Mouse (Mus musculus) MEL (cell line): ENCODE measurements around the gene Scarb1. TPM values are rescaled to one million over a fixed set of nuclear protein-coding genes. Genes with fewer than 3 reads are reported as not detected.

Experiments
- DNase-seq: peaks from one replicate; pipeline ENCODE4 v3.0.0; 2011; ENCODE audit warnings: low read depth, low spot score
- H3K27ac ChIP-seq: 2 replicates; pipeline ENCODE4 v1.5.1; 2012; ENCODE audit warnings: low read depth, mild to moderate bottlenecking, control low read depth, low read length, moderate library complexity; ENCODE audit not compliant: control insufficient read depth
- H3K27me3 ChIP-seq, 2 experiments: fragments of 150-350 bp in 1 of 2; sonication (generic) in 1 of 2; 2 replicates each; pipeline ENCODE4 v1.6.1; 2012; ENCODE audit warnings: low read length in 2 of 2, mild to moderate bottlenecking in 2 of 2, improper control_type of control experiment in 1 of 2, moderate library complexity in 1 of 2; ENCODE audit not compliant: insufficient read depth in 2 of 2, control insufficient read depth in 1 of 2
- H3K36me3 ChIP-seq, 2 experiments: 2 replicates each; pipeline ENCODE4 v1.6.1; 2012 to 2014; ENCODE audit warnings: low read length in 2 of 2, improper control_type of control experiment in 1 of 2, inconsistent platforms in 1 of 2, mild to moderate bottlenecking in 1 of 2; ENCODE audit not compliant: insufficient read depth in 2 of 2, control insufficient read depth in 1 of 2
- H3K4me1 ChIP-seq, 2 experiments: fragments of 150-350 bp in 1 of 2; sonication (generic) in 1 of 2; 2 replicates each; pipeline ENCODE4 v1.6.1; 2012; ENCODE audit warnings: low read length in 2 of 2, improper control_type of control experiment in 1 of 2, mild to moderate bottlenecking in 1 of 2; ENCODE audit not compliant: insufficient read depth in 2 of 2, control insufficient read depth in 1 of 2
- H3K4me3 ChIP-seq, 2 experiments: fragments of 150-350 bp in 1 of 2; sonication (generic) in 1 of 2; 2 replicates each; pipeline ENCODE4 v1.5.1; 2012; ENCODE audit warnings: low read depth in 2 of 2, low read length in 2 of 2, mild to moderate bottlenecking in 2 of 2, moderate library complexity in 2 of 2, control low read depth in 1 of 2, improper control_type of control experiment in 1 of 2; ENCODE audit not compliant: control insufficient read depth in 1 of 2, insufficient read depth in 1 of 2
- H3K79me2 ChIP-seq: 2 replicates; pipeline ENCODE4 v1.6.1; 2012; ENCODE audit warnings: mild to moderate bottlenecking, low read length, moderate library complexity; ENCODE audit not compliant: control insufficient read depth, poor library complexity, insufficient read depth
- H3K9ac ChIP-seq: 2 replicates; pipeline ENCODE4 v1.6.1; 2012; ENCODE audit warnings: low read depth, mild to moderate bottlenecking, control low read depth, low read length, moderate library complexity; ENCODE audit not compliant: control insufficient read depth, poor library complexity, severe bottlenecking
- H3K9me3 ChIP-seq: fragments of 150-350 bp; sonication (generic); replicated peaks from 2 replicates; pipeline ENCODE4 v1.6.1; 2012; ENCODE audit warnings: mild to moderate bottlenecking, low read length, improper control_type of control experiment, moderate library complexity; ENCODE audit not compliant: insufficient read depth
- BHLHE40 ChIP-seq: IDR thresholded peaks from 2 replicates; pipeline ENCODE4 v1.6.1; 2012; ENCODE audit warnings: low read depth, mild to moderate bottlenecking, inconsistent platforms, low read length, improper control_type of control experiment, borderline replicate concordance
- CTCF ChIP-seq, 3 experiments: IDR thresholded peaks in 2 of 3; conservative IDR thresholded peaks in 1 of 3; 2 replicates each; pipeline ENCODE4 v1.5.1; 2011 to 2012; ENCODE audit warnings: low read length in 3 of 3, low read depth in 2 of 3, mild to moderate bottlenecking in 2 of 3, improper control_type of control experiment in 1 of 3, inconsistent platforms in 1 of 3, mixed read lengths in 1 of 3, moderate library complexity in 1 of 3; ENCODE audit not compliant: control insufficient read depth in 1 of 3, insufficient read depth in 1 of 3, poor library complexity in 1 of 3, severe bottlenecking in 1 of 3
- E2F4 ChIP-seq: IDR thresholded peaks from 2 replicates; pipeline ENCODE4 v1.6.1; 2011; ENCODE audit warnings: low read depth, low read length, improper control_type of control experiment, borderline replicate concordance
- EP300 ChIP-seq, 2 experiments: IDR thresholded peaks; 2 replicates each; pipeline ENCODE4 v1.6.1; 2011; ENCODE audit warnings: improper control_type of control experiment in 2 of 2, low read length in 2 of 2, low read depth in 1 of 2, mild to moderate bottlenecking in 1 of 2
- GATA1 ChIP-seq: IDR thresholded peaks from 2 replicates; pipeline ENCODE4 v1.6.1; 2011; ENCODE audit warnings: low read depth, low read length, improper control_type of control experiment
- JUND ChIP-seq: IDR thresholded peaks from 2 replicates; pipeline ENCODE4 v1.6.1; 2011; ENCODE audit warnings: low read depth, mild to moderate bottlenecking, improper control_type of control experiment, low read length
- MAFK ChIP-seq: IDR thresholded peaks from 2 replicates; pipeline ENCODE4 v1.6.1; 2011; ENCODE audit warnings: low read depth, mild to moderate bottlenecking, low read length, improper control_type of control experiment, borderline replicate concordance
- MAX ChIP-seq: IDR thresholded peaks from 2 replicates; pipeline ENCODE4 v1.6.1; 2011; ENCODE audit warnings: low read length, improper control_type of control experiment
- MAZ ChIP-seq: IDR thresholded peaks from 2 replicates; pipeline ENCODE4 v1.6.1; 2012; ENCODE audit warnings: low read depth, mild to moderate bottlenecking, inconsistent platforms, low read length, improper control_type of control experiment
- MEF2A ChIP-seq: IDR thresholded peaks from 2 replicates; pipeline ENCODE4 v1.6.1; 2014; ENCODE audit warnings: low read depth, mild to moderate bottlenecking, inconsistent platforms, low read length, improper control_type of control experiment; ENCODE audit not compliant: poor library complexity, insufficient replicate concordance, severe bottlenecking; ENCODE audit errors: extremely low read depth
- MXI1 ChIP-seq: IDR thresholded peaks from 2 replicates; pipeline ENCODE4 v1.6.1; 2011; ENCODE audit warnings: mild to moderate bottlenecking, low read depth, low read length, improper control_type of control experiment
- MYB ChIP-seq: IDR thresholded peaks from 2 replicates; pipeline ENCODE4 v1.6.1; 2011; ENCODE audit warnings: mild to moderate bottlenecking, low read depth, low read length, improper control_type of control experiment
- MYC ChIP-seq: IDR thresholded peaks from 2 replicates; pipeline ENCODE4 v1.6.1; 2011; ENCODE audit warnings: low read depth, mild to moderate bottlenecking, low read length, improper control_type of control experiment, moderate library complexity
- NELFE ChIP-seq: IDR thresholded peaks from 2 replicates; pipeline ENCODE4 v1.6.1; 2011; ENCODE audit warnings: low read depth, low read length, improper control_type of control experiment
- NRF1 ChIP-seq: IDR thresholded peaks from 2 replicates; pipeline ENCODE4 v1.6.1; 2014; ENCODE audit warnings: low read depth, mild to moderate bottlenecking, inconsistent platforms, low read length, improper control_type of control experiment, moderate library complexity; ENCODE audit not compliant: poor library complexity, insufficient read depth, severe bottlenecking
- POLR2A ChIP-seq, 2 experiments: IDR thresholded peaks; 2 replicates each; pipeline ENCODE4 v1.6.1; 2011 to 2012; ENCODE audit warnings: low read length in 2 of 2, mild to moderate bottlenecking in 2 of 2, control low read depth in 1 of 2, improper control_type of control experiment in 1 of 2, low read depth in 1 of 2, moderate library complexity in 1 of 2; ENCODE audit not compliant: control insufficient read depth in 1 of 2, insufficient read depth in 1 of 2, poor library complexity in 1 of 2
- POLR2AphosphoS2 ChIP-seq: IDR thresholded peaks from 2 replicates; pipeline ENCODE4 v1.6.1; 2011; ENCODE audit warnings: low read length, improper control_type of control experiment
- POLR2AphosphoS5 ChIP-seq: IDR thresholded peaks from 2 replicates; pipeline ENCODE4 v1.6.1; 2012; ENCODE audit warnings: low read depth, borderline replicate concordance, mild to moderate bottlenecking, inconsistent platforms, low read length, moderate library complexity, mixed read lengths
- RAD21 ChIP-seq: IDR thresholded peaks from 2 replicates; pipeline ENCODE4 v1.6.1; 2011; ENCODE audit warnings: mild to moderate bottlenecking, low read depth, low read length, improper control_type of control experiment
- RCOR1 ChIP-seq: IDR thresholded peaks from 2 replicates; pipeline ENCODE4 v1.6.1; 2012; ENCODE audit warnings: low read depth, mild to moderate bottlenecking, inconsistent platforms, low read length, improper control_type of control experiment
- SIN3A ChIP-seq: IDR thresholded peaks from 2 replicates; pipeline ENCODE4 v1.6.1; 2012; ENCODE audit warnings: low read length, improper control_type of control experiment, inconsistent platforms
- SMC3 ChIP-seq: IDR thresholded peaks from 2 replicates; pipeline ENCODE4 v1.6.1; 2011; ENCODE audit warnings: low read depth, low read length, improper control_type of control experiment
- TBP ChIP-seq: IDR thresholded peaks from 2 replicates; pipeline ENCODE4 v1.8.0; 2011; ENCODE audit warnings: low read depth, low read length, improper control_type of control experiment
- TCF12 ChIP-seq: IDR thresholded peaks from 2 replicates; pipeline ENCODE4 v1.6.1; 2014; ENCODE audit warnings: low read depth, mild to moderate bottlenecking, inconsistent platforms, low read length, improper control_type of control experiment, moderate library complexity
- ZMIZ1 ChIP-seq: IDR thresholded peaks from 2 replicates; pipeline ENCODE4 v1.6.1; 2012; ENCODE audit warnings: low read depth, mild to moderate bottlenecking, inconsistent platforms, low read length, improper control_type of control experiment, moderate library complexity
- ZNF384 ChIP-seq: IDR thresholded peaks from 2 replicates; pipeline ENCODE4 v1.6.1; 2012; ENCODE audit warnings: low read depth, mild to moderate bottlenecking, inconsistent platforms, low read length, improper control_type of control experiment
- polyA plus RNA-seq, 2 experiments: library from polyadenylated mRNA; stranded (reverse) in 1 of 2; unstranded in 1 of 2; fragments of >175 nt in 1 of 2; fragments of >200 nt in 1 of 2; gene quantifications; 2 replicates each; pipeline versions ENCODE4 v1.2.1 to v1.2.4; 2012; ENCODE audit warnings: low replicate concordance in 2 of 2, low read depth in 1 of 2; ENCODE audit not compliant: insufficient read length in 2 of 2, insufficient read depth in 1 of 2, missing spikeins in 1 of 2
- total RNA-seq: library from RNA; depleted of rRNA; stranded (reverse); fragments of 300-350 nt; gene quantifications from 2 replicates; pipeline ENCODE4 v1.2.3, GENCODE M21; 2012

Scarb1 gene
- total and polyA plus RNA-seq, 3 experiments = 53.1 to 98.3 TPM; not detected in 1

DNA sequence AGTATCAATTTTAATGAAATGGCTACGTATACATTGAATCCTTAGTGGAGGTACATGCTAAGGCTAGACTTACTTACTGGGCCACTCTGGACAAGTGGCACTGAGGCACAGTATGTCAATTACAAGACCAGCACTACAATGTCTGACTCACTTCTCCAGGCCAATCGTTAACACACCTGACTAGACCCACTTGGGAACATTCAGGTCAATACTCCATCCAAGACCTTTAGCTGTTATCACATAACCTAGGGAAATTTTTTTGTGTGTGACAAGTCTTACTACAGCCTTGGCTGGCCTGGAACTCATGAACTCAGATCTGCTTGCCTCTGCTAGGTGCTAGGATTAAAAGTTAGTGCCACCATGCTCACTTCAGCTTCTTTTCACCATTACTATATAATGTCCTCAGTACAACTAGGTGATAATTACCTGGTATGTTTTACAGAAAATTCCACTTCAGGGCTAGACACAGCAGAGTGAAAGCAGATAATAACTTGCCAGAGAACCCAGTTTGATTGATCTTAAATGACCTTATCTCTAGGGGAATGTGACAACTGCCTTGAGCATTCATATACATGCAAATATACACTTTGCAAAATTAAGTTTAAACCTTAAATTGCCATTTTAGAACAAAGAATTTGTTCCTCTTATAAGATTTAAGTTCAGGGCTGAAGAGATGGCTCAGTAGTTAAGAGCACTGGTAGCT lies 43.8 kb upstream of the Scarb1 start:
- H3K36me3 ChIP-seq = peaks cover 13 to 15% of the 10 kb centered on the region in 2 experiments
- H3K27me3 ChIP-seq = no peaks in the 10 kb centered on the region
- no peak overlapping the region for H3K4me3 ChIP-seq
- no peak overlapping the region for H3K27ac ChIP-seq
- DNase-seq = peak; percentile 68
- no peak overlapping the region for H3K9ac ChIP-seq
- no peak for TF ChIP-seq SIN3A
- peak; percentile 78 for TF ChIP-seq MYC
- peak; percentile 48 for TF ChIP-seq GATA1
- no peak for TF ChIP-seq EP300 (IDR thresholded peaks at IDR 0.05; ENCODE audit: low read depth in 1 of 2, low read length in 2 of 2)
- peak; percentile 91 for TF ChIP-seq ZMIZ1
- TF ChIP-seq MAFK = peak; percentile 21; the same call in 1 of the 2 replicates
- 0 out of 2 replicates have a peak, but pooled peaks have one; percentile 7 for TF ChIP-seq SMC3
- TF ChIP-seq MXI1 = peak; percentile 30; the same call in 1 of the 2 replicates
- no peak for TF ChIP-seq NELFE
- peak; percentile 39; the same call in 1 of the 2 replicates for TF ChIP-seq TBP
- peak; percentile 55 for TF ChIP-seq POLR2AphosphoS2
- TF ChIP-seq POLR2A (IDR thresholded peaks at IDR 0.05; ENCODE audit: control insufficient read depth in 1 of 2, insufficient read depth in 1 of 2, low read depth in 1 of 2, low read length in 2 of 2, poor library complexity in 1 of 2) = peak in 1 of 2 experiments; percentile 56; a peak in 1 of 4 replicates
- TF ChIP-seq NRF1 = no peak
- 0 out of 2 replicates have a peak, but pooled peaks have one; percentile 23 for TF ChIP-seq MAX
- no peak for TF ChIP-seq RCOR1
- peak; percentile 84; the same call in 1 of the 2 replicates for TF ChIP-seq POLR2AphosphoS5
- TF ChIP-seq JUND = no peak
- peaks cover 3 to 6% of the 10 kb centered on the region in 2 experiments; a peak in 3 of 4 replicates for H3K4me1 ChIP-seq
- H3K79me2 ChIP-seq = peaks cover 19% of the 10 kb centered on the region
- H3K9me3 ChIP-seq = no peaks in the 10 kb centered on the region

DNA sequence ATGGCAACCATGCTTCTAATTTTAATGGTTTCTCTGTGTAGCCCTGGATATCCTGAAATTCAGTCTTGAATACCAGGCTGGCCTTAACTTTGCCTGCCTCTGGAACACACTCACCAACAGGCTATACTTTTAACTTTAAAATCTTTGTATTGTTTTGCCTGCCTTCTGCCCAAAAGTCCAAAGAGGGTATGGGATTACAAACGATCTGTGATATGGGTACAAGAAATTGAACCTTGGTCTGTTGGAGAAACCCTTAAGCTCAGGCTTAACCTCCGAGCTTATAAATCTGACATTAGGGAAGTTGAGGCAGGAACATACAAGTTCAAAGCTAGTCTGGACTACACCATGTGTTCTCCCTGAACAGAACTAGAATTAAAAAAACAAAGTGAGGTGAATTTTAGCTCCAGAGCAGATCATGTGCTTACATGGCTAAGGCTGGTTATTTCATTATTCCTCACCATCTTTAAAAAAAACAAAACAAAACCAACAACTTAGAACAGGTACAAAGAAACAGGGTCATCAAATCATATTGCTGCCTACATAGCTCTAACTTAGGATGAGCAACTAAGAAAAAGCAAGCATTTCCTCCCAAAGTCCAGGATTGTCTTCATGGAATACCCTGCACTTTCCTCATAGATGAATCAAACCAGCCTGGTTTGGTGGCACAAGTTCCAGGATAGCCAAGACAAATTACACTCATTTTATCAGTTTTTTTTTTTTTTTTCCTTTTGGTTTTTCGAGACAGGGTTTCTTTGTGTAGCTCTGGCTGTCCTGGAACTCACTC lies 42.9 kb upstream of the Scarb1 start:
- DNase-seq = peak; percentile 61
- Histone ChIP-seq H3K9ac (peak overlapping the region; percentile 4; the same call in 1 of the 2 replicates), H3K36me3 (peaks cover 13 to 15% of the 10 kb centered on the region in 2 experiments), H3K4me1 (peaks cover 3 to 6% of the 10 kb centered on the region in 2 experiments; a peak in 3 of 4 replicates), H3K79me2 (peaks cover 11% of the 10 kb centered on the region), H3K27ac (peak overlapping the region; percentile 12; the same call in 1 of the 2 replicates), H3K9me3 (no peaks in the 10 kb centered on the region), H3K4me3 (no peak overlapping the region), H3K27me3 (no peaks in the 10 kb centered on the region)
- TF ChIP-seq ZMIZ1 (peak; percentile 54; the same call in 1 of the 2 replicates), ZNF384 (peak; percentile 69), E2F4 (no peak), CTCF (IDR thresholded peaks at IDR 0.05 in 2 of 3, conservative IDR thresholded peaks at IDR 0.05 in 1 of 3; ENCODE audit: control insufficient read depth in 1 of 3, insufficient read depth in 1 of 3, low read depth in 2 of 3, low read length in 3 of 3, poor library complexity in 1 of 3, severe bottlenecking in 1 of 3) (no peak), POLR2AphosphoS2 (peak; percentile 19), BHLHE40 (no peak), MEF2A (no peak), MAX (peak; percentile 40; the same call in 1 of the 2 replicates), GATA1 (no peak), TCF12 (no peak), RAD21 (no peak), POLR2AphosphoS5 (no peak), TBP (0 out of 2 replicates have a peak, but pooled peaks have one; percentile 30), MAZ (peak; percentile 34; the same call in 1 of the 2 replicates), SMC3 (peak; percentile 9; the same call in 1 of the 2 replicates), MYB (peak; percentile 16), MYC (peak; percentile 40; the same call in 1 of the 2 replicates), SIN3A (peak; percentile 36; the same call in 1 of the 2 replicates)
